In the genomic region with DNA sequence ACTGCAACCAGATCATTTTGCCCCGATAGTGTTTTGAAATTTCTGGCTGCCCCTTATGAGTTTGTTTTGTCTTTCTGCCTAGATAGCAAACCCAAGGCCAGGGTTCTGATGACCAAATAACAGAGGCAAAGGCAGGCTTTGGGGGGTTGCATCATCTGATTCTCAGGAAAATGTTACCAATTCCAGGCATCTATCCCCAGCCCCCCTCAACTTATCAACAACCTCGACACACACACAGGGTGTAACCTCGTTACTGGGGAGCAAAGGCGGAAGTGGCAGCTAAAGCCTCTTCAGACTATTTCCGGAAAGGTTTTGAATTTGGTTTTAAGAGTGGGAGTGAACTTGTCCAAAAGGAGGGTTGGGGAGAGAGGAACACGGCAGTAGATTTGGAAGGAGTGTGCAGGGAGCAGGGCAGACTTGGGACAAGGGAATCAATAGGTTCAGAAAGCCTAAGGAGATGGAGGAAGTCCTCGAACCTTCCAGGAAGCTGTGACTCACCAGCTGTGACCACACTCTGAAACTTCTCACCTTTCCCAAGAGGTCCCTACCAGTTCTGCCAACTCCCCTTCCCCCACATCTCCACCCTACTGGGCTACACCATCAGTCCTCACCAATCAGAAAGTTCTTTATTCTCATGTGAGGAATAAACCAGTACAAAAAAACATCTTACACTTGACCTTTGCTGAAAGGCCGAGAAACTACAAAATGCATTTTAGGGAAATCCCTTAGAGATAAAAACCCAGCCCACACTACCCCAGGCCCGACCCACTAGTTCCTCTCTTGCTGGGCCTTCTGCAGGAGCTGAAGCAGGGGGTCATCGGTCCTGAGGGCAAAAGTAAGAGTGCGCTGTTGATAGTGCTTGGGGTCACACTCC, we compare ENCODE assay signal across 8 mouse cellular contexts. TPM values are rescaled to one million over a fixed set of nuclear protein-coding genes. Genes with fewer than 3 reads are reported as not detected.
DNase-seq lines count a peak whose midpoint lies in the region; ATAC-seq and TF ChIP-seq lines count a peak whose summit lies in the region.

No protein-coding gene starts in this region.

- no peak for TF ChIP-seq POLR2A in cortical plate, adult 2 months (IDR thresholded peaks at IDR 0.05; ENCODE audit: extremely low read depth, insufficient read depth, low read length)

- peaks cover 42% of the 10 kb centered on the region for H3K4me1 ChIP-seq in heart, embryonic 12.5 days (replicated peaks)
- no peaks in the 10 kb centered on the region for H3K4me1 ChIP-seq in cortical plate, adult 2 months (ENCODE audit: control insufficient read depth, insufficient read depth, low read length)
- peaks cover 24% of the 10 kb centered on the region for H3K4me1 ChIP-seq in lung, embryonic 15.5 days
- no peaks in the 10 kb centered on the region for H3K4me1 ChIP-seq in hindbrain, embryonic 11.5 days (replicated peaks; ENCODE audit: control insufficient read depth, insufficient read depth, low read length)

- H3K27me3 ChIP-seq in heart, embryonic 12.5 days (replicated peaks), result no peaks in the 10 kb centered on the region
- no peaks in the 10 kb centered on the region for H3K27me3 ChIP-seq in lung, embryonic 15.5 days
- no peaks in the 10 kb centered on the region for H3K27me3 ChIP-seq in hindbrain, embryonic 11.5 days (ENCODE audit: control insufficient read depth, insufficient read depth, low read length)

- no peak for DNase-seq in heart, postnatal 25 days (ENCODE audit: low spot score)
- DNase-seq in thymus, postnatal 0 days (ENCODE audit: low spot score), result peak; percentile 55
- DNase-seq in MN1 (ENCODE audit: low spot score), result no peak
- no peak for DNase-seq in hindbrain, embryonic 11.5 days (ENCODE audit: low spot score)
- no peak for DNase-seq in embryo, embryonic 10 days (ENCODE audit: low spot score)

- H3K4me2 ChIP-seq in heart, embryonic 12.5 days, result no peak overlapping the region
- H3K4me2 ChIP-seq in lung, embryonic 15.5 days, result no peak overlapping the region
- H3K4me2 ChIP-seq in hindbrain, embryonic 11.5 days (replicated peaks; ENCODE audit: low read depth, low read length), result no peak overlapping the region

- no peak overlapping the region for H3K9ac ChIP-seq in heart, embryonic 12.5 days
- no peak overlapping the region for H3K9ac ChIP-seq in lung, embryonic 15.5 days
- no peak overlapping the region for H3K9ac ChIP-seq in hindbrain, embryonic 11.5 days (ENCODE audit: low read depth, low read length)

- no peaks in the 10 kb centered on the region for H3K9me3 ChIP-seq in heart, embryonic 12.5 days (replicated peaks)
- no peaks in the 10 kb centered on the region for H3K9me3 ChIP-seq in lung, embryonic 15.5 days
- H3K9me3 ChIP-seq in hindbrain, embryonic 11.5 days (ENCODE audit: control insufficient read depth, low read length), result no peaks in the 10 kb centered on the region

- no peak overlapping the region for H3K4me3 ChIP-seq in heart, embryonic 12.5 days
- no peak overlapping the region for H3K4me3 ChIP-seq in cortical plate, adult 2 months (ENCODE audit: insufficient read depth, low read length)
- no peak overlapping the region for H3K4me3 ChIP-seq in lung, embryonic 15.5 days
- H3K4me3 ChIP-seq in hindbrain, embryonic 11.5 days (ENCODE audit: low read depth, low read length), result no peak overlapping the region

- intact Hi-C loops in heart, postnatal 25 days (cut with DNase I), result no loop called here

- H3K36me3 ChIP-seq in heart, embryonic 12.5 days, result peaks cover 31% of the 10 kb centered on the region
- H3K36me3 ChIP-seq in lung, embryonic 15.5 days, result peaks cover 10% of the 10 kb centered on the region; the same call in 1 of the 2 replicates
- no peaks in the 10 kb centered on the region for H3K36me3 ChIP-seq in hindbrain, embryonic 11.5 days (ENCODE audit: control insufficient read depth, insufficient read depth, low read length)

- ATAC-seq in heart, embryonic 12.5 days (ENCODE audit: insufficient number of reproducible peaks, low FRiP score), result no peak
- no peak for ATAC-seq in lung, embryonic 15.5 days (ENCODE audit: borderline replicate concordance, extremely low read depth, low FRiP score, low TSS enrichment)
- ATAC-seq in hindbrain, embryonic 11.5 days (ENCODE audit: low FRiP score), result no peak

- peak overlapping the region; percentile 29; the same call in 1 of the 2 replicates for H3K27ac ChIP-seq in heart, embryonic 12.5 days (ENCODE audit: poor library complexity, severe bottlenecking)
- H3K27ac ChIP-seq in cortical plate, adult 2 months (ENCODE audit: insufficient read depth, low read length), result peak overlapping the region; percentile 41; the same call in 1 of the 2 replicates
- H3K27ac ChIP-seq in lung, embryonic 15.5 days, result peak overlapping the region; percentile 72
- H3K27ac ChIP-seq in hindbrain, embryonic 11.5 days (ENCODE audit: low read depth, low read length), result no peak overlapping the region

- no peak for TF ChIP-seq CTCF in cortical plate, adult 2 months (IDR thresholded peaks at IDR 0.05; ENCODE audit: extremely low read depth, insufficient read depth, low read length)

- WGBS in heart, embryonic 12.5 days, result 52% methylated on average over 11 of the region's 11 CpGs
- 68% methylated on average over 11 of the region's 11 CpGs for WGBS in lung, embryonic 15.5 days
- 86% methylated on average over 11 of the region's 11 CpGs for WGBS in hindbrain, embryonic 11.5 days

RNA-seq across cellular contexts. Expression of a gene that starts 5.0 kb away (rescaled TPM):
- 20.8 and 20.9 TPM in 2 replicates for polyA plus RNA-seq in heart, embryonic 12.5 days (2016; fragmentation: Nextera tagmentation; extraction: Ambion mirVana)
- 10 to 100 TPM; 33.2 to 34.1 TPM for total RNA-seq in heart, postnatal 25 days (2021)
- 7.5 and 8.3 TPM in 2 replicates for polyA plus RNA-seq in cortical plate, adult 2 months (2012; rRNA removed)
- polyA plus RNA-seq in lung, embryonic 15.5 days (2015; fragmentation: Nextera tagmentation; extraction: Ambion mirVana), result 36.4 and 37.4 TPM in 2 replicates
- polyA plus RNA-seq in thymus, postnatal 0 days (2015; fragmentation: Nextera tagmentation; extraction: Ambion mirVana), result 15.2 and 15.5 TPM in 2 replicates
- polyA plus RNA-seq in hindbrain, embryonic 11.5 days (2014; fragmentation: Nextera tagmentation; extraction: Ambion mirVana), result 11.7 and 13.7 TPM in 2 replicates

RNA-seq across cellular contexts. Expression of a gene that starts 51.8 kb away (rescaled TPM):
- polyA plus RNA-seq in heart, embryonic 12.5 days (2016; fragmentation: Nextera tagmentation; extraction: Ambion mirVana), result 61.5 and 64.4 TPM in 2 replicates
- total RNA-seq in heart, postnatal 25 days (2021), result 10 to 100 TPM; 15.6 to 15.8 TPM
- 23.1 and 25.3 TPM in 2 replicates for polyA plus RNA-seq in cortical plate, adult 2 months (2012; rRNA removed)
- polyA plus RNA-seq in lung, embryonic 15.5 days (2015; fragmentation: Nextera tagmentation; extraction: Ambion mirVana), result 92.6 and 93.1 TPM in 2 replicates
- 64.3 and 69.3 TPM in 2 replicates for polyA plus RNA-seq in thymus, postnatal 0 days (2015; fragmentation: Nextera tagmentation; extraction: Ambion mirVana)
- 91.3 and 95.8 TPM in 2 replicates for polyA plus RNA-seq in hindbrain, embryonic 11.5 days (2014; fragmentation: Nextera tagmentation; extraction: Ambion mirVana)
